In the genomic region with DNA sequence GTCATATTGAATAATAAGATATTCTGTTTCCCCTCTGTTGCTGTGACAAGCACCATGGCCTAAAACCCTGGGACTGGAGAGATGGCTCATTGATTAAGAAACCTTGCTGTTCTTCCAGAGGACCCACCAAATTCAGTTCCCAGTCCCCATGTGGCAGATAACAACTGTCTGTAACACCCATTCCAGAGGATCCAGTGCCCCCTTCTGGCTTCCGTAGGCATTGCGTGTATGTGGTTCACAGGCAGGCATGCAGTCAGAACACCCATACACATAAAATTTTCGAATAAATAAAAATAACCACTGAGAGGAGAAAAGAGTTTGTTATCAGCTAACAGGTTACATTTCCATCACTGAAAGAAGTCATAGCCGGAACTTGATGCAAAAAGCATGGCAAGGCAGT, we compare ENCODE assay signal across 10 mouse cellular contexts.
A peak's percentile ranks its signal among the peaks of the same experiment; 100 is the strongest.
DNase-seq lines count a peak whose midpoint lies in the region; ATAC-seq and TF ChIP-seq lines count a peak whose summit lies in the region.
"Had no signal": no experiment of that assay in that cellular context is flagged by ENCODE, and none has a peak within 500 bp of the region (broad histone marks: within the 10 kb centered on the region; RNA-seq: fewer than 3 reads in every experiment).

No protein-coding gene starts in this region.

- H3K36me3 ChIP-seq in hindbrain, embryonic 11.5 days (ENCODE audit: control insufficient read depth, insufficient read depth, low read length) = no peaks in the 10 kb centered on the region
- peaks cover 59% of the 10 kb centered on the region for H3K36me3 ChIP-seq in hindbrain, embryonic 10.5 days
- no peaks in the 10 kb centered on the region for H3K36me3 ChIP-seq in stomach, postnatal 0 days (ENCODE audit: control insufficient read depth, insufficient read depth, low read length)

- 94% methylated on average over 4 of the region's 4 CpGs for WGBS in hindbrain, embryonic 11.5 days
- WGBS in hindbrain, embryonic 10.5 days = 97% methylated on average over 4 of the region's 4 CpGs
- 97% methylated on average over 4 of the region's 4 CpGs for WGBS in stomach, postnatal 0 days

- TF ChIP-seq EP300 in stomach, postnatal 0 days (optimal IDR thresholded peaks at IDR 0.05) = no peak

- peak; percentile 56 for TF ChIP-seq CTCF in stomach, postnatal 0 days (IDR thresholded peaks at IDR 0.05; ENCODE audit: low read depth)

- no peaks in the 10 kb centered on the region for H3K9me3 ChIP-seq in hindbrain, embryonic 11.5 days (ENCODE audit: control insufficient read depth, low read length)
- H3K9me3 ChIP-seq in hindbrain, embryonic 10.5 days = peaks cover 8% of the 10 kb centered on the region; the same call in 1 of the 2 replicates
- no peaks in the 10 kb centered on the region for H3K9me3 ChIP-seq in stomach, postnatal 0 days (ENCODE audit: control insufficient read depth, low read length)

- no peaks in the 10 kb centered on the region for H3K27me3 ChIP-seq in hindbrain, embryonic 11.5 days (ENCODE audit: control insufficient read depth, insufficient read depth, low read length)
- no peaks in the 10 kb centered on the region for H3K27me3 ChIP-seq in hindbrain, embryonic 10.5 days (ENCODE audit: insufficient read depth, poor library complexity, severe bottlenecking)
- H3K27me3 ChIP-seq in stomach, postnatal 0 days (ENCODE audit: control insufficient read depth, insufficient read depth, low read length) = no peaks in the 10 kb centered on the region

- no peak overlapping the region for H3K27ac ChIP-seq in hindbrain, embryonic 11.5 days (ENCODE audit: low read depth, low read length)
- no peak overlapping the region for H3K27ac ChIP-seq in hindbrain, embryonic 10.5 days
- no peak overlapping the region for H3K27ac ChIP-seq in stomach, postnatal 0 days (replicated peaks)

- no peaks in the 10 kb centered on the region for H3K4me1 ChIP-seq in hindbrain, embryonic 11.5 days (replicated peaks; ENCODE audit: control insufficient read depth, insufficient read depth, low read length)
- H3K4me1 ChIP-seq in hindbrain, embryonic 10.5 days (replicated peaks) = no peaks in the 10 kb centered on the region
- H3K4me1 ChIP-seq in stomach, postnatal 0 days (replicated peaks; ENCODE audit: control insufficient read depth, insufficient read depth) = no peaks in the 10 kb centered on the region

- H3K9ac ChIP-seq in hindbrain, embryonic 11.5 days (ENCODE audit: low read depth, low read length) = no peak overlapping the region
- no peak overlapping the region for H3K9ac ChIP-seq in stomach, postnatal 0 days (ENCODE audit: low read length)

- no peak overlapping the region for H3K4me3 ChIP-seq in hindbrain, embryonic 11.5 days (ENCODE audit: low read depth, low read length)
- H3K4me3 ChIP-seq in hindbrain, embryonic 10.5 days = no peak overlapping the region
- no peak overlapping the region for H3K4me3 ChIP-seq in stomach, postnatal 0 days (ENCODE audit: low read depth, low read length)

- intact Hi-C loops in heart, postnatal 14 days (cut with DNase I) = loop anchor here (5.0 kb wide), 1 partner anchor 99 kb away; no protein-coding TSS in a partner anchor

- peak; percentile 11 for DNase-seq in hindbrain, embryonic 11.5 days (ENCODE audit: low spot score)
- DNase-seq in hindbrain, embryonic 10.5 days (ENCODE audit: low spot score) = no peak
- DNase-seq in lung, postnatal 14 days = peak; percentile 30
- no peak for DNase-seq in lung, postnatal 36 days
- peak; percentile 72 for DNase-seq in R1 (ENCODE audit: low read depth, low spot score)
- DNase-seq in stomach, postnatal 0 days (ENCODE audit: low spot score) = no peak
- DNase-seq in heart, postnatal 14 days = no peak
- no peak for DNase-seq in right cerebral cortex, postnatal 10 days (ENCODE audit: low spot score in 2 of 2)
- DNase-seq: adrenal gland, postnatal 25 days; cerebellum, postnatal 36 days had no signal

- no peak for ATAC-seq in hindbrain, embryonic 11.5 days (ENCODE audit: low FRiP score)
- no peak for ATAC-seq in stomach, postnatal 0 days (ENCODE audit: low FRiP score, low TSS enrichment)

- H3K4me2 ChIP-seq in hindbrain, embryonic 11.5 days (replicated peaks; ENCODE audit: low read depth, low read length) = no peak overlapping the region
- no peak overlapping the region for H3K4me2 ChIP-seq in stomach, postnatal 0 days (replicated peaks; ENCODE audit: low read depth)

Comparison
In these comparisons a context has a peak if more than half of its experiments do, and no peak if none do; other contexts are left out.
1. DNase-seq: peak in hindbrain, embryonic 11.5 days (single experiment), lung, postnatal 14 days (single experiment) and R1 (single experiment); none in hindbrain, embryonic 10.5 days (single experiment), lung, postnatal 36 days (single experiment), stomach, postnatal 0 days (single experiment), heart, postnatal 14 days (0 of 2) and right cerebral cortex, postnatal 10 days (0 of 2).